Mouse (Mus musculus) stomach, embryonic 14.5 days (tissue): ENCODE measurements around the gene Igsf9. TPM values are rescaled to one million over a fixed set of nuclear protein-coding genes. Genes with fewer than 3 reads are reported as not detected.

Source experiments
- ATAC-seq: fragments of 200-750 bp; cut with Nextera tagmentation; 2 replicates; pipeline ENCODE4 v1.8.0; 2017; ENCODE audit warnings: low read depth, moderate TSS enrichment; ENCODE audit not compliant: insufficient number of reproducible peaks, insufficient read depth, low FRiP score
- H3K27ac ChIP-seq: fragments of 300-500 bp; sonication (generic); 2 replicates; pipeline ENCODE4 v1.5.1; 2014; ENCODE audit warnings: mild to moderate bottlenecking, low read length, moderate library complexity, mixed read lengths
- H3K27me3 ChIP-seq: fragments of 300-500 bp; sonication (generic); 2 replicates; pipeline ENCODE4 v1.6.1; 2014; ENCODE audit warnings: low read length, control low read depth, mixed read lengths; ENCODE audit not compliant: control insufficient read depth, insufficient read depth
- H3K36me3 ChIP-seq: fragments of 300-500 bp; sonication (generic); 2 replicates; pipeline ENCODE4 v1.6.1; 2014; ENCODE audit warnings: mild to moderate bottlenecking, control low read depth, low read length, moderate library complexity, mixed read lengths; ENCODE audit not compliant: control insufficient read depth, insufficient read depth
- H3K4me1 ChIP-seq: fragments of 300-500 bp; sonication (generic); 2 replicates; pipeline ENCODE4 v1.6.1; 2014; ENCODE audit warnings: low read length, control low read depth, mixed read lengths; ENCODE audit not compliant: control insufficient read depth, insufficient read depth
- H3K4me2 ChIP-seq: fragments of 300-500 bp; sonication (generic); replicated peaks from 2 replicates; pipeline ENCODE4 v1.6.1; 2014; ENCODE audit warnings: low read depth, low read length, control low read depth
- H3K4me3 ChIP-seq: fragments of 300-500 bp; sonication (generic); 2 replicates; pipeline ENCODE4 v1.5.1; 2014; ENCODE audit warnings: low read depth, low read length, control low read depth
- H3K9ac ChIP-seq: fragments of 300-500 bp; sonication (generic); replicated peaks from 2 replicates; pipeline ENCODE4 v1.6.1; 2014; ENCODE audit warnings: low read depth, mild to moderate bottlenecking, control low read depth, low read length, moderate library complexity, mixed read lengths
- H3K9me3 ChIP-seq: fragments of 300-500 bp; sonication (generic); 2 replicates; pipeline ENCODE4 v1.6.1; 2016; ENCODE audit warnings: low read depth, low read length, control low read depth; ENCODE audit not compliant: control insufficient read depth
- WGBS: fragments of 180-500 bp; shearing (Covaris S2); extraction: QIAGEN DNeasy Blood & Tissue Kit; methylation state at CpG from one replicate; pipeline ENCODE4 v1.1.7; 2014; 5-methylcytosine and 5-hydroxymethylcytosine counted together
- polyA plus RNA-seq: library from polyadenylated mRNA; unstranded; fragments of >200 nt; fragmentation: Nextera tagmentation; extraction: Ambion mirVana; gene quantifications from 2 replicates; pipeline ENCODE4 v1.2.1, GENCODE M21; 2014

The Igsf9 gene
- polyA plus RNA-seq, 1 experiment from 2014 or later: 48.1 TPM

- Histone ChIP-seq H3K4me2 (no peak overlapping the region), H3K4me3 (no peak overlapping the region), H3K9ac (no peak overlapping the region), H3K27me3 (no peaks in the 10 kb centered on the region), H3K4me1 (no peaks in the 10 kb centered on the region), H3K9me3 (no peaks in the 10 kb centered on the region), H3K36me3 (no peaks in the 10 kb centered on the region), H3K27ac (no peak overlapping the region)
- 69% methylated on average over 9 of the region's 9 CpGs for WGBS
- ATAC-seq: no peak
These were observed 39.6 kb upstream of the Igsf9 start for GRCm38 (mm10) chr1:172441935-172442445.

GRCm38 (mm10) chr1:172450226-172450625, 31.4 kb upstream of the Igsf9 start:
- WGBS: 45% methylated on average over 2 of the region's 2 CpGs
- Histone ChIP-seq H3K4me3 (no peak overlapping the region), H3K9ac (no peak overlapping the region), H3K4me1 (no peaks in the 10 kb centered on the region), H3K4me2 (no peak overlapping the region), H3K27ac (no peak overlapping the region), H3K27me3 (no peaks in the 10 kb centered on the region), H3K9me3 (no peaks in the 10 kb centered on the region), H3K36me3 (no peaks in the 10 kb centered on the region)
- ATAC-seq: no peak

GRCm38 (mm10) chr1:172450848-172451470, 30.6 kb upstream of the Igsf9 start:
- Histone ChIP-seq H3K4me1 (no peaks in the 10 kb centered on the region), H3K9me3 (no peaks in the 10 kb centered on the region), H3K27ac (no peak overlapping the region), H3K4me2 (no peak overlapping the region), H3K36me3 (no peaks in the 10 kb centered on the region), H3K4me3 (no peak overlapping the region), H3K9ac (no peak overlapping the region), H3K27me3 (no peaks in the 10 kb centered on the region)
- ATAC-seq: no peak
- WGBS: 30% methylated on average over 17 of the region's 17 CpGs

GRCm38 (mm10) chr1:172452911-172453310, 28.7 kb upstream of the Igsf9 start:
- no peaks in the 10 kb centered on the region for H3K4me1 ChIP-seq
- H3K9me3 ChIP-seq: no peaks in the 10 kb centered on the region
- no peak overlapping the region for H3K4me2 ChIP-seq
- no peak overlapping the region for H3K27ac ChIP-seq
- no peak for ATAC-seq
- no peak overlapping the region for H3K4me3 ChIP-seq
- 78% methylated on average over 2 of the region's 2 CpGs for WGBS
- no peaks in the 10 kb centered on the region for H3K27me3 ChIP-seq
- H3K36me3 ChIP-seq: no peaks in the 10 kb centered on the region
- no peak overlapping the region for H3K9ac ChIP-seq

GRCm38 (mm10) chr1:172453810-172454209, 27.8 kb upstream of the Igsf9 start:
- no peak overlapping the region for H3K27ac ChIP-seq
- ATAC-seq: no peak
- WGBS: 98% methylated on average over 2 of the region's 2 CpGs

GRCm38 (mm10) chr1:172455416-172455815, 26.2 kb upstream of the Igsf9 start:
- no peaks in the 10 kb centered on the region for H3K27me3 ChIP-seq
- no peaks in the 10 kb centered on the region for H3K9me3 ChIP-seq
- no peak overlapping the region for H3K27ac ChIP-seq
- H3K9ac ChIP-seq: no peak overlapping the region
- no peak overlapping the region for H3K4me2 ChIP-seq
- 24% methylated on average over 4 of the region's 4 CpGs for WGBS
- no peaks in the 10 kb centered on the region for H3K4me1 ChIP-seq
- no peak overlapping the region for H3K4me3 ChIP-seq
- ATAC-seq: no peak
- no peaks in the 10 kb centered on the region for H3K36me3 ChIP-seq

More at GRCm38 (mm10) chr1:172453810-172454209, 27.8 kb upstream of the Igsf9 start:
- Histone ChIP-seq H3K36me3 (no peaks in the 10 kb centered on the region), H3K4me3 (no peak overlapping the region), H3K27me3 (no peaks in the 10 kb centered on the region), H3K4me1 (no peaks in the 10 kb centered on the region), H3K9ac (no peak overlapping the region), H3K4me2 (no peak overlapping the region), H3K9me3 (no peaks in the 10 kb centered on the region)

GRCm38 (mm10) chr1:172456001-172456677, 25.4 kb upstream of the Igsf9 start:
- H3K27ac ChIP-seq: no peak overlapping the region
- H3K9ac ChIP-seq: no peak overlapping the region
- no peaks in the 10 kb centered on the region for H3K36me3 ChIP-seq
- WGBS: 65% methylated on average over 7 of the region's 7 CpGs
- no peak overlapping the region for H3K4me3 ChIP-seq
- H3K9me3 ChIP-seq: no peaks in the 10 kb centered on the region
- ATAC-seq: no peak
- no peaks in the 10 kb centered on the region for H3K4me1 ChIP-seq
- no peak overlapping the region for H3K4me2 ChIP-seq
- H3K27me3 ChIP-seq: no peaks in the 10 kb centered on the region

GRCm38 (mm10) chr1:172457196-172457595, 24.4 kb upstream of the Igsf9 start:
- H3K4me2 ChIP-seq: no peak overlapping the region
- H3K4me1 ChIP-seq: no peaks in the 10 kb centered on the region
- H3K9ac ChIP-seq: no peak overlapping the region
- H3K27me3 ChIP-seq: no peaks in the 10 kb centered on the region
- ATAC-seq: no peak
- H3K27ac ChIP-seq: no peak overlapping the region
- no peak overlapping the region for H3K4me3 ChIP-seq
- H3K36me3 ChIP-seq: no peaks in the 10 kb centered on the region
- H3K9me3 ChIP-seq: no peaks in the 10 kb centered on the region
- 77% methylated on average over 3 of the region's 3 CpGs for WGBS
